Mouse (Mus musculus): ENCODE measurements around the gene Utp14a.
A peak's percentile ranks its signal among the peaks of the same experiment; 100 is the strongest.

The Utp14a gene

DNA sequence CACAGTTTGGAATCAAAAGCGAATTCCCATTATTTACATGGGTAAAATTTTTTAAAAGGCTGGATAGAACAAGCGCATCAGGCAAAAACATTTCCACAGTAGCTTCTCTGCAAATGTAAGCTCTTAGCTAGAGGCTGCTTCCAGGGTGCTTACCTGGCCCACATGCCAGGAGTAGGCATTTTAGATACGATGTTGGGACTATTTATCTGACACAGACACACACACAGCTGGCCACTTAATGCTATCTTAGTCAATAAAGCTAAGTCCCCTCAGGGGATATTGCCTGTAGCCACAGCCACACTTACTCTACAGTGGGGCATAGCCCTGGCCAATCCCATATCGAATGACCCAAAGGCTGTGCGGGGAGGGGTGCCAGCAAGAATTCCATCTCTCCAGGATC is 55.1 kb downstream of the Utp14a start:
- DNase-seq (ENCODE audit: low spot score in 2 of 2) = no peak

DNA sequence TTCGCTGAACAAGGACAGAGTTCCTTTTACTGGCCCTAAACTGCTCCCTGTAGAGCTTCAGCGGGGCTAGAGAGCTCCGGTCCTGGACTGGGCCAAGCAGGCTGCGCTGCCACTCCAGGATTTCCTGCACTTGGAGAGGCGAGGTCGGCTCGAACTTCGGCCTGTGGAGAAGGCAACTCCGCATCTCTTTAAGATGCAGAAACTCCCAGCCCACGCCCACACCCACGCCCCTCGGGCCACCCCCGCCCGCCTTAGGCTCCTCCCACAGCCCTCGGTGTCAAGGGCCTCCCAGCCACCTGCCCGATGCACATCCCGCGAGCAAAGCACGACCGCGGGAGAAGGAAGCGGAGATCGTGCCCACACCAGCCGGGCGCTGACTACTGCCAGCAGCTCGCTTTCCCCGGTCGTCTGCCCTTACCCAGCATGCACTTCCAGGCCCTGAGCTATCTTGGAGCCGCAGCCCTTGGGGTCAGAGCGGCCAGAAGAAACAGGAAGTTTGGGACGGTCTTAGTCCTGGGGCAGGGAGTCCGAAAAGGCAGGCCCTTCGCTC is 57.9 kb downstream of the Utp14a start:
- DNase-seq (ENCODE audit: low spot score in 2 of 2) = peak; percentile 84 to 88

DNA sequence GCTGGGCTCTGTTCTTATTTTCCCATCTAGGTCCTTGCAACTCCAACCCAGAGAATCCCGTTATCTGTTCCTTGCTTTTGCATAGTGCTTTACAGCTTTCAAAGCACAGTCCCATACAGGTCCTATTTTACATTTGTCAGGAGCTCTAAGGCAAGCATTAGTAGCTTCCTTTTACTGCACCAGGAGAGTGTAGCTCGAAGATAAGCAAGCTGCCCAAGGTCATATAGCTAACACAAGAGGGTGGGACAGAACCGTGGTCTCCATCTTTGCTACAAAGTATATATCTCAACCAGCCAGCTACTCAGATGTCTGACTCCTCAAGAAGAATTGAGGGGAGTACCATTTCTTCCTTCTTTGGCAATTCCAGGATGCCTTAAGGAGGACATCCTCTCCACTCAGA is 60.8 kb downstream of the Utp14a start:
- no peak for DNase-seq (ENCODE audit: low spot score in 2 of 2)

DNA sequence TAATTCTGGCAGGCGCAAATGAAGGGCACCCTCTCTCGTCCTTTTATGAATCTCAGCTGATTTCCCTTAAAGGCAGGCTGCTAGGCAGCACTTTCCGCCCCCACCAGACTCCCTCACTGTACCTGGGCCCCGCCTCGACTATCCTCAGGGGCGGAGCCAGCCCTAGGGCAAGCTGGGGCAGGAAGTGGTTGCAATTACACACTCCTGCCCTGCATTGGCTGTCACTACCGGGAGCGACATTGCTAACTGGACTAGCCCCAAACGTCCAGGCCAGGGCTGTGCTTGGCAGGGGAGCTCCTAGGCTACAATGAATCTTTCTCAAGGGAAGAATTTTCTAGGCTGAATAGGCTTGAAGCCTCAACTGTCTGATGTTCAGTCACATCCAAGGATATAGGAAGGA is 61.5 kb downstream of the Utp14a start:
- no peak for DNase-seq (ENCODE audit: low spot score in 2 of 2)

Measured in heart, adult 9 months (tissue).